Mouse (Mus musculus) left cerebral cortex, postnatal 10 days (tissue): ENCODE data around the gene Gm10487. TPM values are rescaled to one million over a fixed set of nuclear protein-coding genes. Genes with fewer than 3 reads are reported as not detected.
"Not testable (repeated sequence)": the region's sequence is repeated elsewhere in the genome, so short reads cannot be mapped to it uniquely, and the experiment has no call there.

Experiments used
- DNase-seq, 2 experiments: peaks; one replicate each; pipeline ENCODE4 v3.0.0; 2021 to 2022; ENCODE audit warnings: low spot score in 2 of 2, mixed read lengths in 1 of 2; ENCODE audit errors: extremely low spot score in 1 of 2
- intact Hi-C: fragments of 180-260 bp; cut with DNase I; formaldehyde crosslinking; loops from one replicate; pipeline ENCODE4 v1.15.1; 2025
- total RNA-seq, 2 experiments: library from RNA; stranded (reverse); gene quantifications; 2 replicates each; pipeline ENCODE4 v1.2.3; 2021

Gene Gm10487
- not detected for total RNA-seq

GRCm38 (mm10) chrX:30843369-30843768, at the start of gene Gm10487:
Gene Gm10487 (minus strand): TSS chrX:30843469.
- DNase-seq, intact Hi-C loops: not testable (repeated sequence)
